Mouse (Mus musculus) c-Kit-positive CD71-positive TER-119-negative erythroid progenitor cells, embryonic 14.5 days (primary cell): ENCODE data around the gene Galnt10.

Experiments used
- DNase-seq: peaks from one replicate; pipeline ENCODE4 v3.0.0-alpha.2; 2013; ENCODE audit warnings: low read depth

Gene Galnt10

GRCm38 (mm10) chr11:57645018-57645559, at the start of gene Galnt10:
TSS of gene Galnt10 (plus strand) at chr11:57645442.
- no peak for DNase-seq

GRCm38 (mm10) chr11:57595899-57596298, 49.3 kb upstream of the Galnt10 start:
- no peak for DNase-seq

- no peak for DNase-seq
These were observed 47.1 kb upstream of the Galnt10 start for GRCm38 (mm10) chr11:57598161-57598560.

GRCm38 (mm10) chr11:57599304-57599703, 45.9 kb upstream of the Galnt10 start:
- DNase-seq = no peak

GRCm38 (mm10) chr11:57600113-57600512, 45.1 kb upstream of the Galnt10 start:
- no peak for DNase-seq

GRCm38 (mm10) chr11:57600621-57601121, 44.6 kb upstream of the Galnt10 start:
- no peak for DNase-seq

- DNase-seq = no peak
These were observed 43.3 kb upstream of the Galnt10 start for GRCm38 (mm10) chr11:57601806-57602455.

GRCm38 (mm10) chr11:57605086-57605485, 40.2 kb upstream of the Galnt10 start:
- DNase-seq = no peak

GRCm38 (mm10) chr11:57605660-57606059, 39.6 kb upstream of the Galnt10 start:
- DNase-seq = no peak

- DNase-seq = no peak
These were observed 30.7 kb upstream of the Galnt10 start for GRCm38 (mm10) chr11:57614502-57614901.

GRCm38 (mm10) chr11:57615286-57615685, 30.0 kb upstream of the Galnt10 start:
- DNase-seq = no peak

GRCm38 (mm10) chr11:57615871-57616270, 29.4 kb upstream of the Galnt10 start:
- no peak for DNase-seq

- DNase-seq = peak; percentile 31
These were observed 27.5 kb upstream of the Galnt10 start for GRCm38 (mm10) chr11:57617526-57618264.

GRCm38 (mm10) chr11:57621472-57621871, 23.8 kb upstream of the Galnt10 start:
- no peak for DNase-seq

- no peak for DNase-seq
These were observed 23.4 kb upstream of the Galnt10 start for GRCm38 (mm10) chr11:57621876-57622275.

- peak; percentile 74 for DNase-seq
These were observed 20.8 kb upstream of the Galnt10 start for GRCm38 (mm10) chr11:57624490-57624893.

GRCm38 (mm10) chr11:57625465-57625864, 19.8 kb upstream of the Galnt10 start:
- DNase-seq = no peak

- DNase-seq = no peak
These were observed 18.0 kb upstream of the Galnt10 start for GRCm38 (mm10) chr11:57627086-57627735.

GRCm38 (mm10) chr11:57631805-57632485, 13.3 kb upstream of the Galnt10 start:
- no peak for DNase-seq

GRCm38 (mm10) chr11:57633006-57633405, 12.2 kb upstream of the Galnt10 start:
- no peak for DNase-seq

- DNase-seq = no peak
These were observed 11.2 kb upstream of the Galnt10 start for GRCm38 (mm10) chr11:57633975-57634585.

- DNase-seq = no peak
These were observed 10.1 kb upstream of the Galnt10 start for GRCm38 (mm10) chr11:57635148-57635547.
